Mouse (Mus musculus) kidney, embryonic 16.5 days (tissue): ENCODE data around the gene Zfp626. TPM values are rescaled to one million over a fixed set of nuclear protein-coding genes. Genes with fewer than 3 reads are reported as not detected.
"Not testable (repeated sequence)": the region's sequence is repeated elsewhere in the genome, so short reads cannot be mapped to it uniquely, and the experiment has no call there.

ENCODE experiments used
- ATAC-seq: fragments of 200-750 bp; cut with Nextera tagmentation; 2 replicates; pipeline ENCODE4 v1.8.0; 2017; ENCODE audit warnings: moderate TSS enrichment; ENCODE audit not compliant: low FRiP score, low TSS enrichment
- H3K27ac ChIP-seq: fragments of 300-500 bp; sonication (generic); 2 replicates; pipeline ENCODE4 v1.5.1; 2014; ENCODE audit warnings: low read length
- H3K27me3 ChIP-seq: fragments of 300-500 bp; sonication (generic); 2 replicates; pipeline ENCODE4 v1.6.1; 2014; ENCODE audit warnings: low read length, control low read depth, mixed read lengths; ENCODE audit not compliant: insufficient read depth
- H3K36me3 ChIP-seq: fragments of 300-500 bp; sonication (generic); 2 replicates; pipeline ENCODE4 v1.6.1; 2014; ENCODE audit warnings: low read length, control low read depth, mixed read lengths; ENCODE audit not compliant: insufficient read depth
- H3K4me1 ChIP-seq: fragments of 300-500 bp; sonication (generic); 2 replicates; pipeline ENCODE4 v1.6.1; 2014; ENCODE audit warnings: low read length, control low read depth, mixed read lengths; ENCODE audit not compliant: insufficient read depth
- H3K4me2 ChIP-seq: fragments of 300-500 bp; sonication (generic); replicated peaks from 2 replicates; pipeline ENCODE4 v1.6.1; 2014; ENCODE audit warnings: low read depth, low read length
- H3K4me3 ChIP-seq: fragments of 300-500 bp; sonication (generic); 2 replicates; pipeline ENCODE4 v1.5.1; 2014; ENCODE audit warnings: mild to moderate bottlenecking, low read length
- H3K9ac ChIP-seq: fragments of 300-500 bp; sonication (generic); replicated peaks from 2 replicates; pipeline ENCODE4 v1.6.1; 2014; ENCODE audit warnings: low read length
- H3K9me3 ChIP-seq: fragments of 300-500 bp; sonication (generic); 2 replicates; pipeline ENCODE4 v1.6.1; 2016; ENCODE audit warnings: low read length, control low read depth
- WGBS: fragments of 180-500 bp; shearing (Covaris S2); extraction: QIAGEN DNeasy Blood & Tissue Kit; methylation state at CpG from one replicate; pipeline ENCODE4 v1.1.7; 2014; 5-methylcytosine and 5-hydroxymethylcytosine counted together
- polyA plus RNA-seq: library from polyadenylated mRNA; unstranded; fragments of >200 nt; fragmentation: Nextera tagmentation; extraction: Ambion mirVana; gene quantifications from 2 replicates; pipeline ENCODE4 v1.2.1, GENCODE M21; 2015

Zfp626 gene
- polyA plus RNA-seq, 1 experiment from 2014 or later, result 1.8 TPM

DNA sequence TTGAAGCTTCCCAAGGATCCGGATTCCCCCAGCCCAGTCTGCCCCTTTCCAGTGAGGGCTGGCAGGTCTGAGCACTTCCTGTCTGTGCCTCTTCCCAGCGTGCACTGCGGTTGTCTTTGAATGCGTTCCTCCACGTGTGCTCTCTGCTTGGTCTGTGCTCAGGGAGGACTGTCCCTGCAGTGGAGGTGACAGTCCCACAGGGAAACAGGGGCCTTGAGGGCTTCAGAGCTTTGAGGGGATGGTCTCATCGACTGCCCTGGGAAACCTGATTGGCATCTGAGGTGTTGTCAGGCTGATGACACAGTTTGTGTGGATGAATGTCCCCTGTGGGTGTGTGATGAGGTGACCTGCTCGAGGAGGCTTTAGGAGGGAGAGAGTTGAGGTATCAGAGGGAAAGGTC, 309 bp downstream of the Zfp626 start:
- H3K4me3 ChIP-seq, H3K27me3 ChIP-seq, H3K27ac ChIP-seq, H3K9ac ChIP-seq, H3K4me1 ChIP-seq, ATAC-seq, H3K4me2 ChIP-seq, H3K9me3 ChIP-seq: not testable (repeated sequence)
- 80% methylated on average over 7 of the region's 7 CpGs for WGBS
- H3K36me3 ChIP-seq, result peaks cover 24% of the 10 kb centered on the region

DNA sequence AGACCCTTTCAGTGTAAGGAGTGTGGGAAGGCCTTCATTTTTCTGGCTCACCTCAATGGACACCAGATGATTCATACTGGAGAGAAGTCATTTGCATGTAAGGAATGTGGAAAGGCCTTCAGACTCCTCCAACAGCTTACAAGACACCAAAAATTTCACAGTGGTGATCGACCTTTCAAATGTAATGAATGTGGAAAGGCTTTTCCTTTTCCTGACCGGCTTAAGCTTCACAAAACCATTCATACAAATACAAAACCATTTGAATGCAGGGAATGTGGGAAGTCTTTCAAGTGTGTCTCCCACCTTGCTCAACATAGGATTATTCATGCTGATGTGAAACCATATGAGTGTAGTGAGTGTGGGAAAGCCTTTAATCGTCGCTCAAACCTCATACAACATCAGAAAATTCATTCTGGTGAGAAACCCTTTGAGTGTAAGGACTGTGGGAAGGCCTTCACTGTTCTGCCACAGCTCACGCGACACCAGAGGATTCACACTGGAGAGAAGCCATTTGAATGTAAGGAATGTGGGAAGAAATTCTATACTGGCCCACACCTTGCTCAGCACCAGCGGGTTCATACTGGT, 11.6 kb downstream of the Zfp626 start:
- H3K36me3 ChIP-seq, result peaks cover 32% of the 10 kb centered on the region
- no peak overlapping the region for H3K4me3 ChIP-seq
- no peak overlapping the region for H3K4me2 ChIP-seq
- no peaks in the 10 kb centered on the region for H3K27me3 ChIP-seq
- ATAC-seq, result no peak
- WGBS, result 96% methylated on average over 7 of the region's 7 CpGs
- no peaks in the 10 kb centered on the region for H3K9me3 ChIP-seq
- H3K9ac ChIP-seq, result no peak overlapping the region
- H3K27ac ChIP-seq, result no peak overlapping the region
- no peaks in the 10 kb centered on the region for H3K4me1 ChIP-seq

DNA sequence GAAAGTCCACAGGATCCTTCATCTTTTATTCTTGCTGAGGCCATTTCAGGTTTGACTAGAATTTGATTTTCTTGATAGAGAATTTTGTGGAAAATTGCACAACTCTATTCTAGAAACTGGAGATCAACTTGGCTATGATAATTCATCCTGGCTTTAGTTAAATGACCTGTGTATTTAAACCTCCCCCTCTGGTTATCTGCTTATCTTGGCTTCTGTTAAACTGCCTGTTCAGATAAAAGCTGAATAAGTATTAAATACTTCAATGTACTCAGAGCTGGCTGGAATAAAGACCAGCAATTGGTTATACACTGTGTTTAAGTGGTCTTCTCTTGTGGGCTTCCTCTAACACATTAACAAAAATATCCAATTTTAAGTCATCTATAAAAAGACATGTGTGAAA, 15.6 kb downstream of the Zfp626 start:
- Histone ChIP-seq H3K27ac (no peak overlapping the region), H3K9ac (no peak overlapping the region), H3K4me3 (no peak overlapping the region)

DNA sequence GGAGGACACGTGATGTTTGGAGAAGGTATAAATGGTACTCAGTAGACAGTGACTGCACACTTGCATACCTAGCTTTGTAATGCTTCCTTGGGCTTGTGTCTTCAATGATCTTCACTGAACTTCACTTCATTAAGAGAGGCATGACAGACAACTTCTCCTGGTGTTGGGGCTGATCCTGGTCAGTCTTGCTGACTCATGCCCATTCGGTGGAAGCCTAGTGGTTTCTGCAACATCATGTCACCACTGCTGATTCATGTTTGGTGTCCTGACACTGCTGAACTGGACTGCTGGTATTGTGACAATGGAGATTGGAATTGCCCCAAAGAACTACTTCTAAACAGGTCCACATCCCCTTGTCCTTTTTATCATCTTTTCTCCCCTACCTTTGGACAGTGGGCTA, 27.1 kb downstream of the Zfp626 start:
- no peak for ATAC-seq
- Histone ChIP-seq H3K4me1 (0 out of 2 replicates have a peak, but pooled peaks cover 2% of the 10 kb centered on the region), H3K9ac (no peak overlapping the region), H3K27ac (no peak overlapping the region), H3K36me3 (no peaks in the 10 kb centered on the region), H3K4me3 (no peak overlapping the region), H3K9me3 (no peaks in the 10 kb centered on the region), H3K27me3 (no peaks in the 10 kb centered on the region), H3K4me2 (no peak overlapping the region)
- WGBS, result 95% methylated on average over 2 of the region's 2 CpGs

More for the DNA sequence above, 15.6 kb downstream of the Zfp626 start:
- ATAC-seq, result no peak
- Histone ChIP-seq H3K4me2 (no peak overlapping the region), H3K4me1 (no peaks in the 10 kb centered on the region), H3K9me3 (0 out of 2 replicates have a peak, but pooled peaks cover 6% of the 10 kb centered on the region), H3K27me3 (no peaks in the 10 kb centered on the region), H3K36me3 (peaks cover 25% of the 10 kb centered on the region)

DNA sequence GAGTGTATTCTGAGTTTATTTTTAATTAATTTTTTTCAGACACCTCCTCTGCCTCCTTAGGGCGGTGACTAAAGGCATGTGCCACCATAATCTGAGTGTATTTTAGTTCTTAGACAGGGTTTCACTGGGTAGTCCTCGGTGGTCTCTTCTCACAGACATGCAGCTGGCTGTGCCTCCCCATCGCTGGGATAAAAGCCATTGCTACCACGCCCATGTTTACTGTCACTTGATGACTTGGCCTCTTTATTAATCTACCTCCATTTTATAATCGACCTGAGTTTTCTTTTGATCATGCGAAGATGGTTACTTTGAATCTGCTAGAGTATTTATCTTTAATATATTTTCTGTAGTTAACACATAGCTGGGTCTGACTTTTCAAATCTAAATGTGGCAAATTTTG, 30.9 kb downstream of the Zfp626 start:
- 0 out of 2 replicates have a peak, but pooled peaks have one; percentile 43 for ATAC-seq
- H3K4me2 ChIP-seq, result peak overlapping the region; percentile 56
- H3K4me3 ChIP-seq, result peak overlapping the region; percentile 58
- 24% methylated on average over 6 of the region's 6 CpGs for WGBS
- 0 out of 2 replicates have a peak, but pooled peaks cover 3% of the 10 kb centered on the region for H3K4me1 ChIP-seq
- no peaks in the 10 kb centered on the region for H3K36me3 ChIP-seq
- H3K27ac ChIP-seq, result peak overlapping the region; percentile 75
- H3K9ac ChIP-seq, result peak overlapping the region; percentile 65
- no peaks in the 10 kb centered on the region for H3K27me3 ChIP-seq
- no peaks in the 10 kb centered on the region for H3K9me3 ChIP-seq

DNA sequence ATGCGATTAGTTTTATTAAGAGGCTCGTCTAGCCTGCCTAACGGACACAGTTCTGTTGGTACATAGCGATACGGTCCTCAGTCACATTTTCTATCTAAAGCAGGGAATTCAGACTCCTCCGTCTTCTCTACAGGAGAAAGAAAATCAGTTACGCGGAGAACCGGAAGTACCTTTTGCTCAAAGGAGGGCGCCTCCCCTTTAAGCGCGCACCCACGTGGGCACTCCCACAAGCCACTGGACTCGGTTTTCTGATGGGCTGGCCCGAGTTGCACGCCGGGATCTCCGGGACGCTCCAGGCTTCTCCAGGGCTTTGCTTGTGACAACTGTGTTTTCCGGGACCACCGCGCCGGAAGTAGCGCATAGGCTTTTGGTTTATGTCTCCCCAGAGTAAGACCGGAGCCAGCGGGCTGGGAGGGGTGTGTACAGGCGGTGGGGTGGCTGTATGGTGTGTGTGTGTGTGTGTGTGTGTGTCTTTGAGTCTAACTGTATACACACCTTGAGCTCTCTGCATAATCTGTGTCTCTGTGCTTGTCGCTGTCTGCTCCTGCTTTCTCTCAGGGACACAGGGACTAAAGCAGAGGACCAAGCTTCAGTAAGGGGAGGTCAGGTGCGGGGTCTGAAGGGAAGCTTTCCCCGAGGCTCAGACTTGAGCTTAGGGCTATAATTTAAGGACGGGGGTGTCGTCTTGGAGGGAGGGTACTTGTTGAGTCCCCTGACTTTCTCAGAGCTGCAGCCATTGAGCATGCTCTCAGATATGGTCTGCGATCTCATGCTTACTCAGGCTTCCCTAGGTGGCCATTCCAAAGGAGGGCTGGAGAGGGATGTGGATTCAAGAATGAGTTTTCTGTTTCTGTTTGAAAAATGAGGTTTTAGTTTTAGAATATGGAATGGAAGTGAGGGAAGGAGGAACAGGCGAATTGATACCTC, 31.6 kb downstream of the Zfp626 start, which contains the start of gene Zfp59:
TSS of gene Zfp59 (plus strand) at position 285 of the 927 bp plus-strand sequence.
- H3K9me3 ChIP-seq, result no peaks in the 10 kb centered on the region
- H3K27ac ChIP-seq, result peak within 1 kb of the TSS; percentile 75
- peak within 1 kb of the TSS; percentile 56 for H3K4me2 ChIP-seq
- peak; percentile 99 for ATAC-seq
- H3K4me1 ChIP-seq, result 0 out of 2 replicates have a peak, but pooled peaks cover 3% of the 10 kb centered on the region
- 0 out of 2 replicates have a peak, but pooled peaks cover 1% of the 10 kb centered on the region for H3K36me3 ChIP-seq
- H3K4me3 ChIP-seq, result peak within 1 kb of the TSS; percentile 58
- H3K9ac ChIP-seq, result peak within 1 kb of the TSS; percentile 65
- no peaks in the 10 kb centered on the region for H3K27me3 ChIP-seq
- whole genome bisulfite sequencing, result 2% methylated on average over 34 of the region's 34 CpGs

DNA sequence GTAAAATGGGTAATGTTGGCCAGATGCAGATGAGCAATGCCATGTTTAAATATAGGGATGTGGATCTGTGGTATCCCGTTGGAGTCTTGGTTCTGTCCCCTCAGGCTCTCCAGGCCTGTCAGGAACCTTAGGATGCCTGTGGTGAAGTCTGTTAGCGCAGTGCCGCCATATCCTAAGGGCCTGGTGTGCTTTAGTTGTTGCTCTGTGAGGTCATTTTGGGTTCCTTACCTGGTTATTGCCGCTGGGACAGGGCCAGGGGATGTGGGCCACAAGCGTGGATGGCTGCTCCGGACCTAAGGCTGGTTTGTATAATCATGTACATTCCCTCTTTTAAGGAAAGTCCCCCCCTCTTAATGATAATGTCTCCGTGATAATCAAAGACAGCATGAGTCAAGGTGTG, 32.6 kb downstream of the Zfp626 start:
- Histone ChIP-seq H3K27me3 (no peaks in the 10 kb centered on the region), H3K4me2 (no peak overlapping the region), H3K36me3 (peaks cover 3% of the 10 kb centered on the region; the same call in 1 of the 2 replicates), H3K9ac (no peak overlapping the region), H3K4me3 (no peak overlapping the region), H3K4me1 (0 out of 2 replicates have a peak, but pooled peaks cover 3% of the 10 kb centered on the region), H3K9me3 (no peaks in the 10 kb centered on the region), H3K27ac (no peak overlapping the region)
- ATAC-seq, result no peak
- WGBS, result 96% methylated on average over 7 of the region's 7 CpGs

DNA sequence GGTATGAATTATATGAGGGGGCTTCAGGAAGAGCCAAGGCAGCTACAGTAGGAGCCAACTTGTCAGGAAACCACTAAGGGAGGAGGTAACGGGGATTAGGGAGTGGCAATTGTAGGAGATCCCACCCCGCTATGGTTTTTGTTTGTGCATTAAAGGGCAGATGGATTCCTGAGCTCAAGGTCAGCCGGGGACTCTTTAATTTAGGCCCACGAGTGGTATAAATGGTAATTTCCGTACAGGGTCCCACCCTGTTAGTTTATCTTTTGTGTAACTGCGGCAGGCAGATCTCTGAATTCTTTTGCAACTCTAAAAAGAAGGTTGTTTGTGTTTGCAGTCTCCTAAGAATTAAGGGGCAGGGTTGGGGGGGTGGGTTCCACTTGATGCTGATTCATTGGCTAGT, 33.1 kb downstream of the Zfp626 start:
- Histone ChIP-seq H3K36me3 (peaks cover 8% of the 10 kb centered on the region), H3K4me3 (no peak overlapping the region), H3K27me3 (no peaks in the 10 kb centered on the region), H3K9me3 (no peaks in the 10 kb centered on the region), H3K4me2 (no peak overlapping the region), H3K9ac (no peak overlapping the region), H3K4me1 (0 out of 2 replicates have a peak, but pooled peaks cover 3% of the 10 kb centered on the region), H3K27ac (no peak overlapping the region)
- no peak for ATAC-seq
- WGBS, result 92% methylated on average over 6 of the region's 6 CpGs

DNA sequence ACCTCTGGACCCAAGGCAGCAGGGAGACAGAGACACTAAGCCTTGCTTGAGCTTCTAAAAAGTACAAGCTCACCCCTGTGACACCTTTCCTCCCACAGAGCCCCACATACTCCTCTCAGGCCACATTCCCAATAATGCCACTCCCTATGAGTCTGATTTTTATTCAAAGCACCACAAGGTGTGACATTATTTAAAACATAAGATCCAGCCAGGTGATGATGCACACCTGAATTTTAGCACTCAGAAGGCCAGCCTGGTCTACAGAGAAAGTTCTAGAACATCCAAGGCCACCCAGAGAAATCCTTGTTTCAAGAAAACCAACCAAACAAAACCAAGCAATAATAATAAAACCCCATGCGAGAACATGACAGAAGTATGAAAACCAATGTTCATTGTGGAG, 50.2 kb downstream of the Zfp626 start, which contains the start of gene Zfp607a:
TSS of gene Zfp607a (plus strand) at position 301 of the 400 bp plus-strand sequence.
- no peaks in the 10 kb centered on the region for H3K9me3 ChIP-seq
- no peak within 1 kb of the TSS for H3K4me3 ChIP-seq
- no peak for ATAC-seq
- H3K27me3 ChIP-seq, result no peaks in the 10 kb centered on the region
- peaks cover 12% of the 10 kb centered on the region for H3K36me3 ChIP-seq
- H3K4me2 ChIP-seq, result no peak within 1 kb of the TSS
- H3K9ac ChIP-seq, result no peak within 1 kb of the TSS
- 93% methylated on average over 1 of the region's 1 CpGs for WGBS
- no peak within 1 kb of the TSS for H3K27ac ChIP-seq
- H3K4me1 ChIP-seq, result peaks cover 6% of the 10 kb centered on the region; the same call in 1 of the 2 replicates
